Mouse (Mus musculus): Measurements from ENCODE around the gene Olfr1415. TPM values are rescaled to one million over a fixed set of nuclear protein-coding genes. Genes with fewer than 3 reads are reported as not detected.
A peak's percentile ranks its signal among the peaks of the same experiment; 100 is the strongest.

Gene Olfr1415
- polyA plus RNA-seq, 1 experiment from 2014 or later: not detected

GRCm38 (mm10) chr1:92440066-92440750 lies 55.7 kb downstream of the Olfr1415 start:
- no peak for ATAC-seq (ENCODE audit: low read depth)
- H3K27ac ChIP-seq (ENCODE audit: low read length): no peak overlapping the region
- H3K4me2 ChIP-seq (ENCODE audit: low read depth, low read length): no peak overlapping the region
- H3K36me3 ChIP-seq (ENCODE audit: control insufficient read depth, insufficient read depth, low read length): peaks cover 12% of the 10 kb centered on the region
- WGBS: 88% methylated on average over 9 of the region's 9 CpGs
- H3K4me1 ChIP-seq (replicated peaks; ENCODE audit: control insufficient read depth, insufficient read depth, low read length): peaks cover 14% of the 10 kb centered on the region
- no peaks in the 10 kb centered on the region for H3K9me3 ChIP-seq (ENCODE audit: control insufficient read depth, low read length)
- H3K27me3 ChIP-seq (ENCODE audit: control insufficient read depth, insufficient read depth, low read depth, low read length): no peaks in the 10 kb centered on the region
- H3K9ac ChIP-seq (ENCODE audit: low read length): no peak overlapping the region
- no peak overlapping the region for H3K4me3 ChIP-seq (ENCODE audit: low read length)

Small RNAs within 50 kb of the gene (microRNA-seq; reads per million reads assigned to microRNA genes)
- 3.2 reads per million, percentile 10 among the genes with 10 or more reads in this experiment for gene Mir6900

Other genes starting within 250 kb of the Olfr1415 start
- gene Ndufa10, start 22.2 kb downstream of the Olfr1415 start, polyA plus RNA-seq (2015; fragmentation: Nextera tagmentation; extraction: Ambion mirVana): 244 and 267 TPM in 2 replicates
- gene Olfr1416, start 11.0 kb downstream of the Olfr1415 start, polyA plus RNA-seq (2015; fragmentation: Nextera tagmentation; extraction: Ambion mirVana): not detected in 2 replicates
- gene Olfr1414, start 22.6 kb upstream of the Olfr1415 start, polyA plus RNA-seq (2015; fragmentation: Nextera tagmentation; extraction: Ambion mirVana): not detected in 2 replicates
- gene Olfr1413, start 75.2 kb upstream of the Olfr1415 start, polyA plus RNA-seq (2015; fragmentation: Nextera tagmentation; extraction: Ambion mirVana): not detected in 2 replicates
- gene Olfr1412, start 89.7 kb upstream of the Olfr1415 start, polyA plus RNA-seq (2015; fragmentation: Nextera tagmentation; extraction: Ambion mirVana): not detected in 2 replicates
- gene Olfr1411, start 98.3 kb upstream of the Olfr1415 start, polyA plus RNA-seq (2015; fragmentation: Nextera tagmentation; extraction: Ambion mirVana): not detected in 2 replicates
- not detected in 2 replicates for gene Olfr1410, start 109.7 kb upstream of the Olfr1415 start, polyA plus RNA-seq (2015; fragmentation: Nextera tagmentation; extraction: Ambion mirVana)
- not detected in 2 replicates for gene Olfr12, start 121.7 kb upstream of the Olfr1415 start, polyA plus RNA-seq (2015; fragmentation: Nextera tagmentation; extraction: Ambion mirVana)
- gene Cops9, start 145.9 kb upstream of the Olfr1415 start, polyA plus RNA-seq (2015; fragmentation: Nextera tagmentation; extraction: Ambion mirVana): 386 and 399 TPM in 2 replicates
- 0.23 TPM in 1 of 2 replicates, not detected in the other for gene Otos, start 152.7 kb upstream of the Olfr1415 start, polyA plus RNA-seq (2015; fragmentation: Nextera tagmentation; extraction: Ambion mirVana)